Mouse (Mus musculus) heart, postnatal 36 days (tissue): ENCODE results near the gene Patz1. TPM values are rescaled to one million over a fixed set of nuclear protein-coding genes. Genes with fewer than 3 reads are reported as not detected.

Experiments used
- DNase-seq, 2 experiments: peaks; one replicate each; pipeline ENCODE4 v3.0.0; 2021 to 2022
- intact Hi-C: fragments of 180-260 bp; cut with DNase I; formaldehyde crosslinking; loops from one replicate; pipeline ENCODE4 v1.15.1; 2025
- total RNA-seq, 2 experiments: library from RNA; stranded (reverse); gene quantifications; 2 replicates each; pipeline ENCODE4 v1.2.3; 2021

Patz1 gene
- total RNA-seq: 10 to 100 TPM; 24.9 to 31.0 TPM

GRCm38 (mm10) chr11:3288521-3289301, at the start of gene Patz1:
Patz1 (plus strand) TSS chr11:3288874.
- intact Hi-C loops: no loop called here
- peak; percentile 46 to 62 for DNase-seq

DNA sequence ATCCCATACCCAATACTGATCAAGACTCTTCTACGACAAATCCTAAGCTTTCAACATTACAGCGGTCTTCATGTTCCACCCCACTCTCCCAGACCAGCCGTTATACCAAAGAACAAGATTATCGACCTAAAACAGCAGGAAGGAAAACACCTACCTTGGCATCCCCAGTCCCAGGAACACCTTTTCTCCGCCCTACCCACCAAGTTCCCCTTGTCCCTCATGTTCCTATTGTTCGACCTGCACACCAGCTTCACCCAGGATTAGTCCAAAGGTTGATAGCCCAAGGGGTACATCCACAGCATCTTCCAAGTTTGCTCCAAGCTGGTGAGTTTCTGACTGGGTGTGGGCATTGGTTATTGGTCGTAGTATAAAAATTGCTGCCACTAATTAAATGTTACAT, 46.3 kb upstream of the Patz1 start:
- intact Hi-C loops: no loop called here
- DNase-seq: no peak

- intact Hi-C loops: no loop called here
- no peak for DNase-seq
These were observed 44.9 kb upstream of the Patz1 start for GRCm38 (mm10) chr11:3243771-3244170.

GRCm38 (mm10) chr11:3247387-3247786, 41.3 kb upstream of the Patz1 start:
- intact Hi-C loops: no loop called here
- no peak for DNase-seq

DNA sequence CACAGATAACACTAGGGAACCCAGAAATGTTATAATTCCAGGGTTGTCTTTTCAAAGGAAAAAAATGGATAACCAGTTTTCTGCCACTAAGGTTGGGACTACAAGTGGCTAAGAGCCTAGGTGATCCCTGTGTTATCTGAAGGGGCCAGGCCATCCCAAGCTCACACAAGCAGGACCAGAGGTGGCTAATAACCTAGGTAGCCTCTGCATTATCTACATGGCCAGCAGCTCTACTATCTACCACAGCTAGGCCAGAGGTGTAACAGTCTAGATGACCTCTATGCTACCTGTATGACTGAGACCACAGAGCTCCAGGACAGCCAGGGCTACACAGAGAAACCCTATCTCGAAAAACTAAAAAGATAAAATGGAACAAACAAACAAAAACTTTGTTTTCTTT, 29.1 kb upstream of the Patz1 start:
- no peak for DNase-seq
- intact Hi-C loops: no loop called here

DNA sequence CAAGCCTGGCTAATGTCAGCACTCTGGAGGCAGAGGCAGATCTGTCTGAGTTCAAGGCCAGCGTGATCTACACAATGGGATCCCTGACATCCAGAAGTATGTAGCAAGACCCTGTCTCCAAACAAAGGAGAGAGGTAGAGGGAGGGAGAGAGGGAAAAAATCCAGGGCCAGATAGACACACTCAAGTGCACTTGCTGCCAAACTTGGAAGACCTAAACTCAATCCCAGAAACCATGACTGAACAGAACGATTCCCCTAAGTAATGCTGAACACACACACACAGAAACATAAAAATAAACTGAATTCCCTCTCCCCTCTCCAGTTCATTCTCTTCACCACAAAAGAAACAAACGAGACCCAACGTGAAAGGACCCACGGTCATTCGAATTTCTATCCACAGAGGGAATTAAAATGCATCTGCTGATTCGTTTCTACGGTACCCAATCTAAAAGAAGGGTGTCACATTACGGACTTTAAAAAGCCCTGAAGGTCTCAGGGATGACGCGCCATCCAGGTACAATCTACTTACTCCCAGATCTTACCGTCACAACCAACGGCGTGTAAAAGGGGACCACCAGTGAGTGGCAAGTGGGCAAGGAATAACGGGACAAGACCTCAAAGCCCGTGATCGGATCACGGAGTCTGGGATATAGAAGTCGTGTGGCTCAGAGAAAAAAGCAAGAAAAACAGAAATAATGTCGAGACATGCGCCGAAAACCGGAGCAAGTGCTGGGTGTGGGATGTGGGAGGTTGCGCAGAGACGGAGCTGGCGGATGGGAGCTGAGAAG, 23.2 kb upstream of the Patz1 start:
- no peak for DNase-seq
- intact Hi-C loops: loop anchor here (1.0 to 2.0 kb wide), 2 partner anchors 26 to 61 kb away; no protein-coding TSS in a partner anchor

DNA sequence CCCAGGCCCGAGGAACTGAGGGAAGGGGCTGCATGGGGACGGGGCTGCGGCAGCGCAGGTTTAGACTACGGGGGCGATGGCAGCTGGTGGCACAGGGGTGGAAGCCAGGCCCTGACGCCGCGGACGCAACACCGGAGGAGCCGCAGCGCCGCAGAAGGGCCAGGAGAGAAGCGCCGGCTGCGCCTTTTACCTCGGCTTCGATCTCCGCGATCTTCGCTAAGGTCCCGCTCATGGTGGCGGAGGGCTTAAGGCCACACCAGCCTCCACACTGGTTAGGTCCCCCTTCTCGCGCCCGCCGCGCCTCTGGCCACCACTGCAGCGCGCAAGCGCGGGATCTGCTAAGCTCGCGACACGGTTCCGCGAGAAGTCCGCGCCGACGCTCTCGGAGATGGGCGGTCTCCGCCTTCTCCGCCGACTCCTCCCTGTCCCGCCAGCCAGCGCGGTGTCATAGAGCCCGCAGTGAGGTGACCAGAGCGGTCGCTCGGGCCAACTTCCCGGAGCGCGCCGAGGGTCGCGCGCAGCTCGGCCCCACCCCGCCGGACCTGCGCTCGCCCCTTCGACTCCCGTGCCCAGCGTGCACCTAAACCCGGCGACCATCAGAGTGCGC, 22.5 kb upstream of the Patz1 start, which contains the start of gene Drg1:
Gene Drg1, minus strand, starts transcription at position 337 of the 607 bp plus-strand sequence.
- peak; percentile 93 to 94 for DNase-seq

GRCm38 (mm10) chr11:3267133-3267532, 21.5 kb upstream of the Patz1 start:
- intact Hi-C loops: no loop called here

More for the DNA sequence above, 22.5 kb upstream of the Patz1 start, which contains the start of gene Drg1:
- intact Hi-C loops: loop anchor here (1.0 kb wide), 1 partner anchor 25 kb away; no protein-coding TSS in a partner anchor

GRCm38 (mm10) chr11:3269241-3269640, 19.4 kb upstream of the Patz1 start:
- intact Hi-C loops: no loop called here
- DNase-seq: no peak

More at GRCm38 (mm10) chr11:3267133-3267532, 21.5 kb upstream of the Patz1 start:
- DNase-seq: no peak

GRCm38 (mm10) chr11:3278351-3278750, 10.3 kb upstream of the Patz1 start:
- intact Hi-C loops: no loop called here
- no peak for DNase-seq

DNA sequence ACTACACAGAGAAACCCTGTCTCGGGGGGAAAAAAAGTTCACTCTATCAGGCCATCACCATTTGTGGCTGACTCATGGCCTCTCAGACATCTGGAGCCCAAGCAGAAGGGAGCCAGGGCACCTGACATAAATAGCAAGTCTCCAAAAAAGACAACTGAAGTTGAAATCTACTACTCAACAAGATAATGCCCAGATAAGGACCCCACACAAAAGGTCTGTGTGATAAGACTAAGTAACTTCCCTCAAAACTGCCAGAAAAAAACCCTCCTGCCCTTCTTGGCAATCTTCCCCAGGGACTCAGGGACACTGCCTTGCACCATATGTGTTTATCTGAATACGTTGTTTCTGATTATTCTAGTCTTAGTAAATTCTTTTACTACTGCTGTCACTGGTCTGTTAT, 8.9 kb upstream of the Patz1 start:
- intact Hi-C loops: no loop called here
- no peak for DNase-seq

- intact Hi-C loops: no loop called here
These were observed 5.8 kb upstream of the Patz1 start for GRCm38 (mm10) chr11:3282887-3283286.

GRCm38 (mm10) chr11:3283645-3284044, 5.0 kb upstream of the Patz1 start:
- DNase-seq: no peak
- intact Hi-C loops: no loop called here

More at GRCm38 (mm10) chr11:3282887-3283286, 5.8 kb upstream of the Patz1 start:
- DNase-seq: no peak

- no peak for DNase-seq
- intact Hi-C loops: no loop called here
These were observed 2.7 kb upstream of the Patz1 start for GRCm38 (mm10) chr11:3285940-3286339.

DNA sequence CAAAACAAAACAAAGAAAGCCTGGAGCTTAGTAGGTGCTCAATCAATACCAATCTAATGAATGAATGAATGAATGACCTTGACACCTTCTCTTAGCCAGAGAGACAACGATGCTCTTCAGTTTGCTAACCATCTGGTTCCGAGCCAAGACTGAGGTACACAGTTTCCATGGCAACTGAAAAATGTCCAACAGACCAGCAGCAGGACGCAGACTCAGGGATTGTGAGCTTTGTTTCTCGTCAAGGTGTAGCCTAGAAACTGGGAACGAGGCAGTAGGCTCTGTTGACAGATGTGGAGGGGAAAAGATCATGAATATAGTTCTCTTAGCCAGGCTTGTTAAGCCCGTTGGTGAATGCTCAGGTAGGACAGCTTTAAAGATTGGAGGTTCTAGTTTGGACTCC, 1.5 kb upstream of the Patz1 start:
- intact Hi-C loops: no loop called here
- DNase-seq: no peak

- DNase-seq: no peak
- intact Hi-C loops: no loop called here
These were observed 753 bp upstream of the Patz1 start for GRCm38 (mm10) chr11:3287921-3288320.

- intact Hi-C loops: no loop called here
- peak; percentile 58 to 74 for DNase-seq
These were observed 678 bp downstream of the Patz1 start for GRCm38 (mm10) chr11:3289302-3289802.

DNA sequence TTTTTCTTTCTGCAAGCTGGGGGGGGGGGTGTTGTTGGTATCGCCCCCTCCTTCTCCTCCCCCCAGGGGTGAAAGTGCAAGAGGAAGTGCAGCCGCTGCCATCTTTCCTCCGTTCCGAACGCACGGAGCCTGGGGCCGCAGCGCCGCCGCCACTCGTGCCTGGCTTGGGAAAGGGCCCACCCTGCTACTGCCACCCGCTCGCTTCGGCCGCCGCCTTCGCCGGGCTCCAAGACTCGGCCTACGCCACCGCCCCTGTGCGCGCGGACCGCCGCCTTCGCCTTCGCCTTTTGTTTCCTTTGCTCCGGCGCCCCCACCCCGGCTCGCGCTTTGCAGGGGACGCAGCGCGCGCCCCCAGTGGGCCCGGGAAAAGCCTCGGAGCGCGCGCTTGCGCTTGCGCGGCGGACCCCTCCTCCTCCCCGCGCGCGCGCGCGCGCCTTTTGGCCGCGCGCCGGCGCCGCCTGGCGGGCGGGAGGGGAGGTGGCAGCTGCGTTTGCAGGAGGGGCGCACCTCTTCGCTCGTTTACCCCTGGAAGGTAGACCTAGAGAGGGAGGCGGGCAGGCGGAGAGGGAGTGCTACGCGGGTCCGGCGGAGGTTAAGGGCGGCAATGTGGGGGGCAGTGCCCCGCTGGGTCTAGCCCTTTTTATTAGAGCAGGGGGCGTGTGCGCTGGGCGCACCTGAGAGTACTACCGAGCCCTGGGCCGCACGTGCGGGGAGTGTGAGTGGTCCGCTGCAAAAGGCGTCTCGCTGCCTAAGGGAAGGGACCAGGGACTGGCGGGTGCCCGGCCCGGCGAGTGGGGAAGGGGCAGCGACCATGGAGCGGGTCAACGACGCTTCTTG, 1.3 kb downstream of the Patz1 start:
- intact Hi-C loops: loop anchor here (2.0 kb wide), 1 partner anchor 39 kb away; no protein-coding TSS in a partner anchor
- peak; percentile 81 to 92 for DNase-seq

- peak; percentile 47 to 67 for DNase-seq
- intact Hi-C loops: loop anchor here (1.0 to 2.0 kb wide), 2 partner anchors 24 to 38 kb away; partner anchors contain the start of gene Drg1
These were observed 2.1 kb downstream of the Patz1 start for GRCm38 (mm10) chr11:3290640-3291310.
